Mouse (Mus musculus) spleen, postnatal 10 days (tissue): ENCODE results near the gene Parm1.
A peak's percentile ranks its signal among the peaks of the same experiment; 100 is the strongest.

ENCODE experiments used
- DNase-seq, 2 experiments: peaks; one replicate each; pipeline ENCODE4 v3.0.0; 2021 to 2022; ENCODE audit warnings: low spot score in 2 of 2

The Parm1 gene

GRCm38 (mm10) chr5:91517480-91518301 lies at the start of gene Parm1:
TSS of gene Parm1 (plus strand) at chr5:91517615.
- DNase-seq = peak; percentile 7 to 64

- no peak for DNase-seq
Measured at GRCm38 (mm10) chr5:91475241-91475640, 42.2 kb upstream of the Parm1 start.

- DNase-seq = no peak
Measured at GRCm38 (mm10) chr5:91476863-91477262, 40.6 kb upstream of the Parm1 start.

- no peak for DNase-seq
Measured at GRCm38 (mm10) chr5:91478673-91479072, 38.7 kb upstream of the Parm1 start.

GRCm38 (mm10) chr5:91480129-91480528 lies 37.3 kb upstream of the Parm1 start:
- no peak for DNase-seq

DNA sequence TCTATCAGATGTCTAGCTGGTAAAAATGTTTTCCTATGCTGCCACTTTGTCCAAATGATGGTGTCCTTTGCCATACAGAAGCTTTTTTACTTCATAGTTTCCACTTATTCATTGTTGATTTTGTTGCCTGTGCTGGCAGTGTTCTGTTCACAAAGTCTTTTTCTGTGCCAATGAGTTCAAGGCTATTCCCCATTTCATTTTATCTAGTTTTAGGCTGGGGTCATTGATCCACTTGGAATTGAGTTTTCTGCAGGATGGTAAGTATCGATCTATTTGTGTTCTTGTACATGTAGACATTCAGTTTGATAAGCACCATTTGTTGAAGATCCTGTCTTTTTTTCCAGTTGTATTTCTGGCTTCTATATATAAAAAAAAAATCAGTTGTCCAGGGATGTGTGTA lies 33.1 kb upstream of the Parm1 start:
- no peak for DNase-seq

GRCm38 (mm10) chr5:91494456-91494855 lies 23.0 kb upstream of the Parm1 start:
- DNase-seq = no peak

- DNase-seq = no peak
Measured at GRCm38 (mm10) chr5:91501361-91501760, 16.1 kb upstream of the Parm1 start.

GRCm38 (mm10) chr5:91502366-91502765 lies 15.0 kb upstream of the Parm1 start:
- no peak for DNase-seq

DNA sequence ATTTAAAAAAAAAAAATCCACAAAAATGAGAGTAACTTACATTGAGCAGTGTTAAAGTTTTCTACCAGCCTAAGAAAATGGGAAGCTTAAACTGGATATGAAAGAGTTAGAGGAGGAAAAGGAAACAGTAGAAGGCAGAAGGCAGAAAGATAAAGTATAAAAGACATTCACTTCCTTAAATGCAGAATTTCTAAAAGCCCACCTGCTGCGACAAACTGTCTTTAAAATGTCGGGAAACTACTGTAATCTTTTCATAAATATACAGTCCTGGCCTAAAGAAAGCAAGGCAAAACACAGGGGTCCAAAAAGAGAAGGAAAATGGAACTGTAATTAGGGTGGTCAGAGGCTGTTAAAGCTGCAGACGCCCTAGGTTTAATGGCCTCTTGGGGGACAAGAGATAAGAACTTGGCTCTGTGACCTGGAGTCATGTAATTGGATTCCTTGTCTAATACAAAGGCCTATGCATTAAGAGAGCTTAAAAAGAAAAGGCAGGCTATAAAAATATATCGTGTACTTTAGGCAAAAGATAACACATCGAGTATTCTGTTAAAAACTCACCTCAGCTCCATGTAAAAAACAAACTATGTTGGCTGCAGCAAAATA lies 13.0 kb upstream of the Parm1 start:
- DNase-seq = no peak

DNA sequence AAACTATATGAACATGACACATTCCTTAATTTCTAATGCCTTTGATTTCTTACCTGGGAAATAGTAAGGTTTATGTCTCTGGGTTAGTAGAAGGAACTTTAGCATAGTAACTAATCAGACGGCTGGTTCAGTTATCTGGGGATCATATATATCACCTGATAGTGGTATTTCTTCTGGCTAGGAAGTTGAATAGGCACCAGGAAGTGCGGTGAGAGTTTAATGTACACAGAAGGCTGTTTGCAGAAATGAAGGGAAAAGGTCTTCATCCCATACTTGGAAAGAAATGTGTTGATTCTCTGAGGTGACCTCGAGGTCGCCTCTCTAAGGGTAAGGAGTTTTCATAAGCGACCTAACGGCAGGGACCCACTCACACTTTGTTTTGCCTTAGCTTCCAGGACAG lies 338 bp upstream of the Parm1 start:
- DNase-seq = no peak

GRCm38 (mm10) chr5:91518302-91518790 lies 931 bp downstream of the Parm1 start:
- DNase-seq = no peak

GRCm38 (mm10) chr5:91518946-91519345 lies 1.5 kb downstream of the Parm1 start:
- DNase-seq = no peak

DNA sequence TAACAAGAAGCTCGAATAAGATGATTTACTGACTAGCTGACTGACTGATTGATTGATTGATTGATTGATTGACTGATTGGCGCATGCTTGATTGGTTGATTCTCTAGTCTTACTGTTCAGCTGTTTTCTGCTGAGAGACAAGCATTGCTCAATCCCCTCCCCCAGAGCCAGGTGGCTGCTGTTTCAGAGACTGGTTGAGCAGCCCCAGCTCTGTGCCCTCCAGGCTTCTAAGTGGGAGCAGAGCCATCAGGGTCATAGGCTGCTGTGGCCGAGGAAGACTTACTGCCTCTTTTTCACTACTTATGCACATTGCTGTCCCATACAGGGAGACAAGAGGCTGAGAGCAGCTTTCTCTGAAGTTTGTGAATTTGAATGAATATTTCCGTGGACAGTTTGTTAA lies 2.1 kb downstream of the Parm1 start:
- DNase-seq = no peak

GRCm38 (mm10) chr5:91532748-91533496 lies 15.5 kb downstream of the Parm1 start:
- no peak for DNase-seq

- DNase-seq = no peak
Measured at GRCm38 (mm10) chr5:91559071-91559610, 41.7 kb downstream of the Parm1 start.

DNA sequence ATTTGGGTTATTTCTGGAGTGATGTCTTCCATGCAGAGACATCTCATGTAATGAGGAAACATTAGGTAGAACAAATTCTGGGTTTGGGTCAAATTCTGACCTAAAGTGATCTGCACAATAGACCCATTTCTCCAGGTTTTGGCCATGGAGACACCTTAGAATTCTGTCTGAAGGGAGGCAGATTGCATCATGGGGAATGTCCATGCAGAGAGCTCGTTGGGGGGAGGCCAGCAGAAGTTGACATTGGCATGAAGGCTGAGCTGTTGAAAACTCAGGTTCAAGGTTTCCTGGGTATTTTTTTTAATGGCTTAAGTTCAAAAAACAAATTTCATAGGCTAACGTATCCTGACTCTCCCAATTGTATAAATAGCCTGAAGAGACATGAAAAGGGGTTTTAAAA lies 42.3 kb downstream of the Parm1 start:
- DNase-seq = no peak

DNA sequence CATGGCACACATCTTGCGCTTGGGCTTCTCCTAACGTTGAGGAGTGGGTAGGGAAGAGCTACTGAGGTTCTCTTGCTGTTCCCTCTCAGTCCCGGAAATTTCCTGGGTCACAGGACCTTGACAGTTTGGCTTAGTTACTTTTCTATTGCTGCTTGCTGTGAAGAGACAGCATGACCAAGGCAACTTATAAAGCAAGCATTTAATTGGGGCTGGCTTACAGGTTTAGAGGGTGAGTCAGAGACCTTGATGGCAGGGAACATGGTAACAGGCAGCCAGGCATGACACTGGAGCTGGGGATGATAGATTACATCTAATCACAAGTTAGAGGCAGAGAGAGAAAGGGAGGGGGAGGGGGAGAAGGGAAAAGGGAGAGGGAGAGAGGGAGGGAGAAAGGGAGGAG lies 44.0 kb downstream of the Parm1 start:
- DNase-seq = no peak

- DNase-seq = no peak
Measured at GRCm38 (mm10) chr5:91562486-91562885, 45.1 kb downstream of the Parm1 start.

GRCm38 (mm10) chr5:91564054-91564453 lies 46.6 kb downstream of the Parm1 start:
- DNase-seq = no peak

DNA sequence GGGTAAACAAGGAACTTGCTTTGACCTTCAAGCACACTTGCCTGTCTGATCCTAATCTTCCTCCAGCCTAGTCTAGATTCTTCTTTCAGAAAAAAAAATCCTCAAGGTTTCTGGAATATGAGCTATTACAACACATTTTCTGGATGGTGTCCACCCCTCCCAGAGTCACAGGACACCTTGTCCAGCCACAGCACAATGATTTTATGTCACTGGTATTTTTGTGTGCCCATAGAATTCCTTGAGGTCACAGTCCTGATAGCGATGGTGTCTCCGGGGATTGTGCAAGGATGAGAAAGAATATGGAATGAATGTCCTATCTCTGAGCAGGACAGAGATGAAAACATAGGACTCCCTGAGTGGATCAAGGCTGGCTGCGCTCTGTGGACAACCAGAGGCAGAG lies 48.0 kb downstream of the Parm1 start:
- DNase-seq = no peak

GRCm38 (mm10) chr5:91566591-91566990 lies 49.2 kb downstream of the Parm1 start:
- DNase-seq = no peak
